Mouse (Mus musculus) liver, adult (tissue): ENCODE data around the gene Cby3.

Experiments used
- GATA4 ChIP-seq: IDR thresholded peaks from 2 replicates; pipeline ENCODE4 v1.6.1; 2014; ENCODE audit warnings: mild to moderate bottlenecking, low read length; ENCODE audit not compliant: insufficient replicate concordance

Cby3 gene

GRCm38 (mm10) chr11:50397316-50397715 is 43.1 kb downstream of the Cby3 start:
- TF ChIP-seq GATA4, result no peak

GRCm38 (mm10) chr11:50398803-50399202 is 44.5 kb downstream of the Cby3 start:
- no peak for TF ChIP-seq GATA4

- no peak for TF ChIP-seq GATA4
Observed at GRCm38 (mm10) chr11:50402481-50402880, 48.2 kb downstream of the Cby3 start.

GRCm38 (mm10) chr11:50403367-50404014 is 49.2 kb downstream of the Cby3 start:
- no peak for TF ChIP-seq GATA4

- TF ChIP-seq GATA4, result no peak
Observed at GRCm38 (mm10) chr11:50407235-50407634, 53.0 kb downstream of the Cby3 start.
